Mouse (Mus musculus): ENCODE measurements around the gene Tmem164. TPM values are rescaled to one million over a fixed set of nuclear protein-coding genes. Genes with fewer than 3 reads are reported as not detected.

The Tmem164 gene
- polyA plus RNA-seq, 1 experiment: 15.9 TPM

DNA sequence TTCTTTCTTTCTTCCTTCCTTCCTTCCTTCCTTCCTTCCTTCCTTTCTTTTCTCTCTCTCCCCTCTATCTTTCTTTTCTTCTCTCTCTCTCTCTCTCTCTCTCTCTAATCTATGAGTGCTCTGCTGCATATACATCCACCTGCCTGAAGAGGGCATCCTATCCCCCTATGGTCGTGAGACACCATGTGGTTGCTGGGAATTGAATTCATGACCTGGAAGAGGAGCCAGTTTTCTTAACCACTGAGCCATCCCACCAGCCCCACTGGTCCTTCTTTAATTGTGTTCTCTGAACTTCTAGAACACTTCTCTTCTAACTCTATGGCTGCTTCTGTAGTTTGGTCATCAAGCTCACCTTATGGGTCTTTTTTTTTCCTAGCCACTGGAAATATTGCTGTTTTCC, 146.4 kb downstream of the Tmem164 start:
- H3K27me3 ChIP-seq (replicated peaks; ENCODE audit: control insufficient read depth, insufficient read depth, low read length): no peaks in the 10 kb centered on the region
- H3K4me1 ChIP-seq (ENCODE audit: control insufficient read depth, insufficient read depth, low read length): no peaks in the 10 kb centered on the region; the same call in 1 of the 2 replicates
- H3K36me3 ChIP-seq (ENCODE audit: control insufficient read depth, insufficient read depth, low read length): no peaks in the 10 kb centered on the region
- H3K4me3 ChIP-seq (ENCODE audit: insufficient read depth, low read depth, low read length): no peak overlapping the region
- 33% methylated on average over 1 of the region's 1 CpGs for WGBS
- H3K27ac ChIP-seq (ENCODE audit: insufficient read depth, low read depth, low read length): no peak overlapping the region
- DNase-seq: no peak
- TF ChIP-seq CTCF (conservative IDR thresholded peaks at IDR 0.05; ENCODE audit: insufficient read depth, insufficient read length, low read depth, low read length): peak; percentile 20; the same call in 1 of the 2 replicates
- TF ChIP-seq POLR2A (IDR thresholded peaks at IDR 0.05; ENCODE audit: low read depth, low read length): no peak

DNA sequence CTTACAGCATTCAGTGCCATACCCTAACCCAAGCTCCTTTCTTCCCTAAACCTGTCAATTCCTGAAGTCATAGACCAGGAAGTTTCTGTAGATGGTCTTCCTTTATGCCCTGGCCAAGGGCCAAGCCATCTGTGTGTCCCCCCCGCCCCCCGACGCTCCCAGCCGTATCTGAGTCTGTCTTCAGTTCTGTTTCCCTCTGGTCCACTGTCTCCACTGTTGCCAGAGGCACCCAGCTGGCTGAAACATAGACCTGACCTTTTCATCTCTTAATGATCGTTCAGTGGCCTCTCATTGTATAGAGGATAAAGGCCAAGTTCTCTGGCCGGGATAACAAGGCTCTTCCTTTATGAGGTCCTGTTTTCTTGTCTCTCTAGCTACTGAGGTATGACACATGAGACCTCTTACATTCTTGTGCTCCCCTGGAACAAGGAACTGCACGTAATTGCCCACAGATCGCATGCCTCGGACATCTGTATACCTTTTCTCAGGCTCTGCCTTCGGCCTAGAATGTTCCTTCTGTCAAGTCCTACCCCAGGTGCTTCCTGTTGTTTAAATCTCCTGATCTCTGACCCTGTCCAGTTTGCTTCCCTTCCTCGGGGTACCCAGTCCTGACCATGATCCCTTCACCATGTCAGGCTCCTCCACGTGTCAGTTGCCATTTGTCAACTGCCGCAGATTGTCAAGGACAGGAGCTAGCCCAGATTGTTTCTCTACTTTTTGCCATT, 147.1 kb downstream of the Tmem164 start:
- Histone ChIP-seq H3K27ac (ENCODE audit: insufficient read depth, low read depth, low read length) (no peak overlapping the region), H3K4me3 (ENCODE audit: insufficient read depth, low read depth, low read length) (no peak overlapping the region), H3K36me3 (ENCODE audit: control insufficient read depth, insufficient read depth, low read length) (no peaks in the 10 kb centered on the region), H3K4me1 (ENCODE audit: control insufficient read depth, insufficient read depth, low read length) (no peaks in the 10 kb centered on the region; the same call in 1 of the 2 replicates), H3K27me3 (replicated peaks; ENCODE audit: control insufficient read depth, insufficient read depth, low read length) (no peaks in the 10 kb centered on the region)
- no peak for DNase-seq
- TF ChIP-seq CTCF (conservative IDR thresholded peaks at IDR 0.05; ENCODE audit: insufficient read depth, insufficient read length, low read depth, low read length): no peak
- WGBS: 51% methylated on average over 13 of the region's 13 CpGs

DNA sequence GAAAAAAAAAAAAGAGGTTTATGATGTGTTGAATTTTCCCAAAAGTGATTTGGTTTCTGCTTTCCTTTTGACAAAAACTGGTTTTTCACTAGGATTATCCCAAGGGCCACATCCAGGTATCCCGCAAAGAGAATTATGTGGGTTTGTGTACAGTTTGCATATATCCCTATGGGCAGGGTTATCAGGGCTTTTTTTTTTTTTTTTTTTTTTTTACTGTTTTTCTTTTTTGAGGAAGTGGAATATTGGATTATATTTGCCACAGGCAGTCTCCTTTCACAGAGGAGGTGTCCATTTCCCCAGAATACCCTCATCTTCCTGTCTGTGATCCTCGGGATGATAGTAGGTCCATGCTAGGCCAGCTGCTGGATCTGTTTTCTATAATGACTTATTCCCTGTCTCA, 148.1 kb downstream of the Tmem164 start:
- no peak overlapping the region for H3K4me3 ChIP-seq (ENCODE audit: insufficient read depth, low read depth, low read length)
- WGBS: 71% methylated on average over 2 of the region's 2 CpGs
- H3K27ac ChIP-seq (ENCODE audit: insufficient read depth, low read depth, low read length): no peak overlapping the region
- H3K4me1 ChIP-seq (ENCODE audit: control insufficient read depth, insufficient read depth, low read length): no peaks in the 10 kb centered on the region; the same call in 1 of the 2 replicates
- TF ChIP-seq POLR2A (IDR thresholded peaks at IDR 0.05; ENCODE audit: low read depth, low read length) (no peak), CTCF (conservative IDR thresholded peaks at IDR 0.05; ENCODE audit: insufficient read depth, insufficient read length, low read depth, low read length) (no peak)
- H3K27me3 ChIP-seq (replicated peaks; ENCODE audit: control insufficient read depth, insufficient read depth, low read length): no peaks in the 10 kb centered on the region
- no peak for DNase-seq
- no peaks in the 10 kb centered on the region for H3K36me3 ChIP-seq (ENCODE audit: control insufficient read depth, insufficient read depth, low read length)

DNA sequence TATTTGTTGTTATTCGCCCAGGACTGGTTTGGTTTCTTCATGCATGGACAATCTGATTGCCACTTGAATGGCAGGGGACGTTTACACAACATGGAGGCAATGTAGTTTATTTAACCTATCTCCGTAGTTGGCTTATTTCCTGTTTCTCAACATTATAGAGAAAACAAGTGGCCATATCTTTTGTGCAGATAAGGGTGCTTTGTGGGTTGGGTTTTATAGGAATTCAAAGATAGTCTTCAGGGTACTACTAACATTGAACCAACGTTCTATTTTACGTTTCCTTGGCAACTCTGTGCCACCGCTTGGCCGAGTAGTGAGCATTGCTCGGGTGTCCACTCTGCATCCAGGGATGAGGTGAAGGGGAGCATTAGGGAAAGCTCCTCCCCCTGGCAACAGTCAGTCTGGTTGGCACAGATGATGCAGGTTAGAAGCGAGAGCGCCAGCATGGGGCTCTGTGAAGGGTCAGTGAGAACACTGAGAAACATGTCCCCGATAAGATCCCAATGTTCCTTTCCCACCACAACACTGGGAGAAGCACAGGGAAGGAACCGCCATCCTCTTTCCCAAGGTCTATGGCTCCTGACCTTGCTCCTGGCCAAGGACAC, 148.8 kb downstream of the Tmem164 start:
- DNase-seq: no peak
- Histone ChIP-seq H3K36me3 (ENCODE audit: control insufficient read depth, insufficient read depth, low read length) (no peaks in the 10 kb centered on the region), H3K27ac (ENCODE audit: insufficient read depth, low read depth, low read length) (no peak overlapping the region), H3K27me3 (replicated peaks; ENCODE audit: control insufficient read depth, insufficient read depth, low read length) (no peaks in the 10 kb centered on the region), H3K4me1 (ENCODE audit: control insufficient read depth, insufficient read depth, low read length) (no peaks in the 10 kb centered on the region; the same call in 1 of the 2 replicates), H3K4me3 (ENCODE audit: insufficient read depth, low read depth, low read length) (no peak overlapping the region)
- TF ChIP-seq POLR2A (IDR thresholded peaks at IDR 0.05; ENCODE audit: low read depth, low read length) (no peak), CTCF (conservative IDR thresholded peaks at IDR 0.05; ENCODE audit: insufficient read depth, insufficient read length, low read depth, low read length) (no peak)
- 81% methylated on average over 12 of the region's 12 CpGs for WGBS

DNA sequence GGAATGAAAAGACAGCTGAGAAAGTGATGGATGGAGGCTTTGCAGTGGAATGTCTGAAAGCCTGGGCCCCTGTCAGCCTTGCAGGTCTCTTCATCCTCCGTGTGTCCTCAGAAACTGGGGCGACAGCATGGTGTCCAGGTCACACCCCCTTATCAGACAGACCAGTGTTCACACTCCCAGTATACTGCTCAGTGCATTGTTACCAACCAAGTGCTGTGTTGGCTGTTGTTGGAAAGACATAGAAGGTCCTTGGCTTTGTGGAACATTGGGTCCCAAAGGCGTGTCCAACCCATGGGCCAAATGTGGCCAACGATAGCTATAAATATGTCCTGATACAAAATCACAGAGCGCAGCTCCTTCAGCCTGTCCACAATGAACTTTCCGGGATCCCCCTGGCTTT, 149.4 kb downstream of the Tmem164 start:
- no peak for TF ChIP-seq CTCF (conservative IDR thresholded peaks at IDR 0.05; ENCODE audit: insufficient read depth, insufficient read length, low read depth, low read length)
- TF ChIP-seq POLR2A (IDR thresholded peaks at IDR 0.05; ENCODE audit: low read depth, low read length): no peak
- no peak overlapping the region for H3K4me3 ChIP-seq (ENCODE audit: insufficient read depth, low read depth, low read length)
- H3K27me3 ChIP-seq (replicated peaks; ENCODE audit: control insufficient read depth, insufficient read depth, low read length): no peaks in the 10 kb centered on the region
- no peaks in the 10 kb centered on the region; the same call in 1 of the 2 replicates for H3K4me1 ChIP-seq (ENCODE audit: control insufficient read depth, insufficient read depth, low read length)
- no peak for DNase-seq
- no peaks in the 10 kb centered on the region for H3K36me3 ChIP-seq (ENCODE audit: control insufficient read depth, insufficient read depth, low read length)
- 97% methylated on average over 6 of the region's 6 CpGs for WGBS
- H3K27ac ChIP-seq (ENCODE audit: insufficient read depth, low read depth, low read length): no peak overlapping the region

GRCm38 (mm10) chrX:142832221-142832620, 151.0 kb downstream of the Tmem164 start:
- Histone ChIP-seq H3K4me3 (ENCODE audit: insufficient read depth, low read depth, low read length) (no peak overlapping the region), H3K27me3 (replicated peaks; ENCODE audit: control insufficient read depth, insufficient read depth, low read length) (no peaks in the 10 kb centered on the region), H3K36me3 (ENCODE audit: control insufficient read depth, insufficient read depth, low read length) (no peaks in the 10 kb centered on the region), H3K4me1 (ENCODE audit: control insufficient read depth, insufficient read depth, low read length) (no peaks in the 10 kb centered on the region; the same call in 1 of the 2 replicates), H3K27ac (ENCODE audit: insufficient read depth, low read depth, low read length) (no peak overlapping the region)
- DNase-seq: no peak
- 64% methylated on average over 3 of the region's 3 CpGs for WGBS
- TF ChIP-seq POLR2A (IDR thresholded peaks at IDR 0.05; ENCODE audit: low read depth, low read length): no peak
- no peak for TF ChIP-seq CTCF (conservative IDR thresholded peaks at IDR 0.05; ENCODE audit: insufficient read depth, insufficient read length, low read depth, low read length)

DNA sequence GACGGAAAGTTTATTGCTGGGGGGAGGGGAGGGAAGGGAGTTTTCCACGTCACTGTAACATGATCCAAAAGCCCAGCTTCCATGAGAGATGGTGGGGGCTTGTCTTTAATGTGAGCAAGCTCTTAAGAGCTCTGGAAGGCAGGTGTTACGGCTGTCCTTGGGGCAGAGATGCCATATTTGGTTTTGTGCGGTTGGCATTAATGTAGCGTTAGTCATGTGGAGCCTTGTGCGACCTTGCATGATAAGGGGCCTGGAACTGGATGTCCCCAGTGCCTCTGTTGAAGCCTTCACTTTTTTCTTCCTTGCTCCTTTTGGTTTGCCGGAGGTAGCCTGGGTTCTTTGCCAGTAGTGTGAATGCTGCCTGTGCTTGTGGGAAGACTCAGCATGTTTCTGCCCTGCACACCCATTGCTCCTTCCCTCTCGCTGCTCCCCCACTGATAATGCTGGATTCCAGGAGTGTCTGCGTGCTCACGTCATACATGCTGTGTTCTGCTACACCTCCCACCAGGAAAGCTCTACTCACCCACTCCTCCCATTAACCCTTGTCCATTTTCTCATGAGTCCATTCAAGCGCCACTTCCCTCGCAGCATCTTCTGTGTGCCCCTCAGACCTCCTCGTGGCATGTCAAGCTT, 152.1 kb downstream of the Tmem164 start:
- TF ChIP-seq POLR2A (IDR thresholded peaks at IDR 0.05; ENCODE audit: low read depth, low read length): no peak
- TF ChIP-seq CTCF (conservative IDR thresholded peaks at IDR 0.05; ENCODE audit: insufficient read depth, insufficient read length, low read depth, low read length): no peak
- DNase-seq: no peak
- H3K27ac ChIP-seq (ENCODE audit: insufficient read depth, low read depth, low read length): no peak overlapping the region

More for the DNA sequence above, 152.1 kb downstream of the Tmem164 start:
- no peaks in the 10 kb centered on the region; the same call in 1 of the 2 replicates for H3K4me1 ChIP-seq (ENCODE audit: control insufficient read depth, insufficient read depth, low read length)
- H3K27me3 ChIP-seq (replicated peaks; ENCODE audit: control insufficient read depth, insufficient read depth, low read length): no peaks in the 10 kb centered on the region
- no peaks in the 10 kb centered on the region for H3K36me3 ChIP-seq (ENCODE audit: control insufficient read depth, insufficient read depth, low read length)
- no peak overlapping the region for H3K4me3 ChIP-seq (ENCODE audit: insufficient read depth, low read depth, low read length)
- WGBS: 71% methylated on average over 13 of the region's 13 CpGs

Data from kidney, adult 2 months (tissue).